Mouse (Mus musculus) neural tube, postnatal 0 days (tissue): ENCODE results near the gene Pex10. TPM values are rescaled to one million over a fixed set of nuclear protein-coding genes. Genes with fewer than 3 reads are reported as not detected.

Experiments
- polyA plus RNA-seq: library from polyadenylated mRNA; unstranded; fragments of >200 nt; fragmentation: Nextera tagmentation; extraction: Ambion mirVana; gene quantifications from 2 replicates; pipeline ENCODE4 v1.2.1, GENCODE M21; 2015

Pex10 gene
- 16.2 and 19.1 TPM in 2 replicates for polyA plus RNA-seq

GRCm38 (mm10) chr4:155066834-155067522 is at the start of gene Pex10:
Pex10 (plus strand) TSS chr4:155067016.

GRCm38 (mm10) chr4:155056724-155057123 is 10.1 kb upstream of the Pex10 start, which contains the start of gene Plch2:
Plch2 (minus strand) TSS chr4:155056784.

GRCm38 (mm10) chr4:155086108-155087024 is 19.6 kb downstream of the Pex10 start, which contains the start of the genes Rer1 and Morn1:
Rer1 (minus strand) TSS chr4:155086382.
Morn1 (plus strand) TSS chr4:155086577.

Other genes with a start within 250 kb of the Pex10 start
- 3.0 and 3.8 TPM in 2 replicates for gene Ttc34, start 229.6 kb upstream of the Pex10 start, polyA plus RNA-seq
- gene Mmel1, start 197.4 kb upstream of the Pex10 start, polyA plus RNA-seq, result 0.57 and 1.1 TPM in 2 replicates
- 90.3 and 99.4 TPM in 2 replicates for gene Fam213b, start 167.9 kb upstream of the Pex10 start, polyA plus RNA-seq
- gene Tnfrsf14, start 138.5 kb upstream of the Pex10 start, polyA plus RNA-seq, result 0.33 and 0.54 TPM in 2 replicates
- 117 and 132 TPM in 2 replicates for gene Hes5, start 106.1 kb upstream of the Pex10 start, polyA plus RNA-seq
- 28.6 and 29.7 TPM in 2 replicates for gene Pank4, start 102.9 kb upstream of the Pex10 start, polyA plus RNA-seq
- 12.6 and 15.3 TPM in 2 replicates for gene Plch2, start 10.2 kb upstream of the Pex10 start, polyA plus RNA-seq
- 128 and 140 TPM in 2 replicates for gene Rer1, start 19.4 kb downstream of the Pex10 start, polyA plus RNA-seq
- 6.7 and 7.2 TPM in 2 replicates for gene Morn1, start 19.6 kb downstream of the Pex10 start, polyA plus RNA-seq
- gene Ski, start 155.6 kb downstream of the Pex10 start, polyA plus RNA-seq, result 11.4 and 12.1 TPM in 2 replicates
- 63.2 and 64.3 TPM in 2 replicates for gene Faap20, start 182.8 kb downstream of the Pex10 start, polyA plus RNA-seq